In genomic region chr7:67444523-67444942, GRCm38 (mm10) we compare ENCODE assay signal across 8 mouse cellular contexts.
DNase-seq lines count a peak whose midpoint lies in the region; ATAC-seq and TF ChIP-seq lines count a peak whose summit lies in the region.

No protein-coding gene starts in this region.

- H3K79me2 ChIP-seq in liver, adult 2 months (ENCODE audit: control insufficient read depth, insufficient read depth, low read length), result no peaks in the 10 kb centered on the region

- H3K9me3 ChIP-seq in liver, embryonic 11.5 days (ENCODE audit: control insufficient read depth, low read length), result no peaks in the 10 kb centered on the region
- H3K9me3 ChIP-seq in embryonic facial prominence, embryonic 13.5 days, result no peaks in the 10 kb centered on the region
- no peaks in the 10 kb centered on the region for H3K9me3 ChIP-seq in neural tube, embryonic 15.5 days (replicated peaks)

- ATAC-seq in liver, embryonic 11.5 days (replicated peaks; ENCODE audit: low FRiP score), result no peak
- no peak for ATAC-seq in embryonic facial prominence, embryonic 13.5 days (ENCODE audit: insufficient number of reproducible peaks, insufficient read depth, low FRiP score, low TSS enrichment, low read depth)
- 0 out of 2 replicates have a peak, but pooled peaks have one; percentile 15 for ATAC-seq in neural tube, embryonic 15.5 days (ENCODE audit: low FRiP score)

- no peak for TF ChIP-seq POLR2A in liver, adult 2 months (IDR thresholded peaks at IDR 0.05; ENCODE audit: extremely low read depth, insufficient read depth, low read length)

- peak overlapping the region; percentile 17; the same call in 1 of the 2 replicates for H3K27ac ChIP-seq in liver, adult 2 months (replicated peaks; ENCODE audit: insufficient read depth, low read depth, low read length)
- H3K27ac ChIP-seq in liver, embryonic 11.5 days (ENCODE audit: low read depth, low read length), result no peak overlapping the region
- 0 out of 2 replicates have a peak overlapping the region, but pooled peaks have one; percentile 3 for H3K27ac ChIP-seq in embryonic facial prominence, embryonic 13.5 days
- H3K27ac ChIP-seq in neural tube, embryonic 15.5 days (replicated peaks), result peak overlapping the region; percentile 15; the same call in 1 of the 2 replicates

- H3K27me3 ChIP-seq in liver, adult 2 months (ENCODE audit: control insufficient read depth, insufficient read depth, low read length), result no peaks in the 10 kb centered on the region
- no peaks in the 10 kb centered on the region for H3K27me3 ChIP-seq in liver, embryonic 11.5 days (replicated peaks; ENCODE audit: control insufficient read depth, insufficient read depth, low read length)
- H3K27me3 ChIP-seq in embryonic facial prominence, embryonic 13.5 days, result no peaks in the 10 kb centered on the region
- H3K27me3 ChIP-seq in neural tube, embryonic 15.5 days (replicated peaks), result no peaks in the 10 kb centered on the region

- H3K4me3 ChIP-seq in liver, adult 2 months (ENCODE audit: insufficient read depth, low read depth, low read length), result no peak overlapping the region
- H3K4me3 ChIP-seq in liver, embryonic 11.5 days (ENCODE audit: low read depth, low read length), result no peak overlapping the region
- no peak overlapping the region for H3K4me3 ChIP-seq in embryonic facial prominence, embryonic 13.5 days
- H3K4me3 ChIP-seq in neural tube, embryonic 15.5 days (replicated peaks), result no peak overlapping the region

- TF ChIP-seq CTCF in liver, adult 2 months (IDR thresholded peaks at IDR 0.05; ENCODE audit: low read depth, low read length), result no peak

- no peak overlapping the region for H3K9ac ChIP-seq in liver, adult 2 months (ENCODE audit: low read depth, low read length)
- H3K9ac ChIP-seq in liver, embryonic 11.5 days (ENCODE audit: low read depth, low read length), result no peak overlapping the region
- H3K9ac ChIP-seq in embryonic facial prominence, embryonic 13.5 days, result no peak overlapping the region
- H3K9ac ChIP-seq in neural tube, embryonic 15.5 days (replicated peaks), result no peak overlapping the region

- peaks cover 3% of the 10 kb centered on the region; the same call in 1 of the 2 replicates for H3K4me1 ChIP-seq in liver, adult 2 months (ENCODE audit: control insufficient read depth, insufficient read depth, low read length)
- peaks cover 20% of the 10 kb centered on the region for H3K4me1 ChIP-seq in liver, embryonic 11.5 days (replicated peaks; ENCODE audit: control insufficient read depth, insufficient read depth, low read length)
- H3K4me1 ChIP-seq in embryonic facial prominence, embryonic 13.5 days, result peaks cover 39% of the 10 kb centered on the region
- H3K4me1 ChIP-seq in neural tube, embryonic 15.5 days, result peaks cover 41% of the 10 kb centered on the region

- 65% methylated on average over 3 of the region's 3 CpGs for WGBS in liver, adult 2 months
- 63% methylated on average over 3 of the region's 3 CpGs for WGBS in liver, embryonic 11.5 days
- WGBS in embryonic facial prominence, embryonic 13.5 days, result 40% methylated on average over 3 of the region's 3 CpGs
- WGBS in neural tube, embryonic 15.5 days, result 45% methylated on average over 3 of the region's 3 CpGs

- no peaks in the 10 kb centered on the region for H3K36me3 ChIP-seq in liver, adult 2 months (ENCODE audit: control insufficient read depth, insufficient read depth, low read length)
- no peaks in the 10 kb centered on the region for H3K36me3 ChIP-seq in liver, embryonic 11.5 days (ENCODE audit: control insufficient read depth, insufficient read depth, low read length)
- H3K36me3 ChIP-seq in embryonic facial prominence, embryonic 13.5 days, result no peaks in the 10 kb centered on the region
- H3K36me3 ChIP-seq in neural tube, embryonic 15.5 days, result no peaks in the 10 kb centered on the region

- DNase-seq in liver, adult 2 months (ENCODE audit: extremely low read depth, low read depth, low spot score), result no peak
- DNase-seq in liver, embryonic 11.5 days (ENCODE audit: low spot score), result no peak
- DNase-seq in induced T-regulatory cell, adult 2 months (ENCODE audit: low read depth), result peak; percentile 38
- no peak for DNase-seq in urinary bladder, postnatal 25 days (ENCODE audit: low spot score)
- no peak for DNase-seq in spleen, adult 18-20 months
- DNase-seq in urinary bladder, postnatal 36 days (ENCODE audit: low spot score in 2 of 2), result no peak

- no peak overlapping the region for H3K4me2 ChIP-seq in liver, embryonic 11.5 days
- no peak overlapping the region for H3K4me2 ChIP-seq in embryonic facial prominence, embryonic 13.5 days
- H3K4me2 ChIP-seq in neural tube, embryonic 15.5 days, result no peak overlapping the region
